Mouse (Mus musculus) lung, embryonic 16.5 days (tissue): Measurements from ENCODE around the gene Exoc6b. TPM values are rescaled to one million over a fixed set of nuclear protein-coding genes. Genes with fewer than 3 reads are reported as not detected.
A peak's percentile ranks its signal among the peaks of the same experiment; 100 is the strongest.

ENCODE experiments used
- ATAC-seq: fragments of 200-750 bp; cut with Nextera tagmentation; 2 replicates; pipeline ENCODE4 v1.8.0; 2017; ENCODE audit warnings: low read depth, mild to moderate bottlenecking, moderate library complexity
- H3K27ac ChIP-seq: fragments of 300-500 bp; sonication (generic); 2 replicates; pipeline ENCODE4 v1.5.1; 2014; ENCODE audit warnings: mild to moderate bottlenecking, control low read depth, low read length
- H3K27me3 ChIP-seq: fragments of 300-500 bp; sonication (generic); 2 replicates; pipeline ENCODE4 v1.6.1; 2014; ENCODE audit warnings: low read depth, low read length, mixed read lengths; ENCODE audit not compliant: control insufficient read depth, insufficient read depth
- H3K36me3 ChIP-seq: fragments of 300-500 bp; sonication (generic); 2 replicates; pipeline ENCODE4 v1.6.1; 2014; ENCODE audit warnings: low read length; ENCODE audit not compliant: control insufficient read depth, insufficient read depth
- H3K4me1 ChIP-seq: fragments of 300-500 bp; sonication (generic); replicated peaks from 2 replicates; pipeline ENCODE4 v1.6.1; 2014; ENCODE audit warnings: low read length, mixed read lengths; ENCODE audit not compliant: control insufficient read depth, insufficient read depth
- H3K4me2 ChIP-seq: fragments of 300-500 bp; sonication (generic); 2 replicates; pipeline ENCODE4 v1.6.1; 2014; ENCODE audit warnings: low read depth, low read length, control low read depth
- H3K4me3 ChIP-seq: fragments of 300-500 bp; sonication (generic); 2 replicates; pipeline ENCODE4 v1.5.1; 2014; ENCODE audit warnings: mild to moderate bottlenecking, low read length, control low read depth
- H3K9ac ChIP-seq: fragments of 300-500 bp; sonication (generic); 2 replicates; pipeline ENCODE4 v1.6.1; 2014; ENCODE audit warnings: low read length, control low read depth
- H3K9me3 ChIP-seq: fragments of 300-500 bp; sonication (generic); 2 replicates; pipeline ENCODE4 v1.6.1; 2016; ENCODE audit warnings: low read length; ENCODE audit not compliant: control insufficient read depth
- WGBS: fragments of 180-500 bp; shearing (Covaris S2); extraction: QIAGEN DNeasy Blood & Tissue Kit; methylation state at CpG from one replicate; pipeline ENCODE4 v1.1.7; 2014; 5-methylcytosine and 5-hydroxymethylcytosine counted together
- polyA plus RNA-seq: library from polyadenylated mRNA; unstranded; fragments of >200 nt; fragmentation: Nextera tagmentation; extraction: Ambion mirVana; gene quantifications from 2 replicates; pipeline ENCODE4 v1.2.1, GENCODE M21; 2015

The Exoc6b gene
- polyA plus RNA-seq, 1 experiment from 2014 or later = 34.0 TPM

DNA sequence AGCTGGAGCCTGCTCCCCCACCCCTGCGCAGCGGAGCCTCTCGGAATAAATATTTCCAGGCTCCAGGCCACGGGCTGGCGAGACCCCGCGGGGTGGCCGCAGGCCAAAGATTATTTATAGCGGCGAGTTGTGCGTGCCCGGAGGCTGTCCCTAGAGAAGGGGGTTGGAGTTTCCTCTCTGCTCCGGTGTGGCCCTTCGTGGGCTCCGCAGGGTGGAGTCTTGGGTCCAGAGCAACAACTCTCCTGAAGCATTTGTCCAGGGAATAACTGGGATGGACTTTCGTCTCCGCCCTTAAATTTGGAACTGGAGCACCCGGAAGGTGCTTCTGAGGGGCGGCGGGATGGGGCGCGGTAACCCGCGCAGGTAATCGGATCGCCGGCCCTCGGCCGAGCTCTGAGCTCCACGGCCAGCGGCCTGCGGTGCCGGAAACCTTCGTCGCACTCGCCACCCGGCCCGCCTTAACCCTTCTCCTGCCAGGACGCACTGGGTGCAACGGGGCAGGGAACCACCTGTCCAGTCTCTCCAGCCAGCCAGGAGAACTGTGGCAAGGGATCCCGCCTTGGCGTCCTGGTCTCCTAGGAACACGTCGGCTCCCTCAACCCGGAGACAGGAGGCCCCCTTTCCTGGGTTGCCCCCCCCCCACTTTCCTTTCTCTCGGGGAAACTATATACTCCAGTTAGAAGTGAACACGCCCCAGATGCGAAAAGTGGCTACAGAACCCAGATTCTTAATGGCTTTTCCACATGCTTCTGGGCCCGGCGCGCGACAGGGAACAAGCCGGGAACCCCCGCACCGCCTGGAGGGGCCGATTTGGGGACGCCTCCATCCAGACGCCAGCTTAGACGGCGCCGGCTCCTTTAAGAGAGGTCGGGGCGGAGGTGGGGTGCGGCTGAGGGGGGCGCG, 484.3 kb downstream of the Exoc6b start:
- H3K4me3 ChIP-seq = peak overlapping the region; percentile 57
- peak; percentile 31 for ATAC-seq
- under 1% methylated on average over 58 of the region's 66 CpGs for WGBS
- H3K4me2 ChIP-seq = peak overlapping the region; percentile 89
- no peaks in the 10 kb centered on the region for H3K9me3 ChIP-seq
- H3K9ac ChIP-seq = peak overlapping the region; percentile 59
- peak overlapping the region; percentile 22; the same call in 1 of the 2 replicates for H3K27ac ChIP-seq
- H3K4me1 ChIP-seq = peaks cover 71% of the 10 kb centered on the region
- peaks cover 92% of the 10 kb centered on the region for H3K27me3 ChIP-seq
- H3K36me3 ChIP-seq = no peaks in the 10 kb centered on the region

DNA sequence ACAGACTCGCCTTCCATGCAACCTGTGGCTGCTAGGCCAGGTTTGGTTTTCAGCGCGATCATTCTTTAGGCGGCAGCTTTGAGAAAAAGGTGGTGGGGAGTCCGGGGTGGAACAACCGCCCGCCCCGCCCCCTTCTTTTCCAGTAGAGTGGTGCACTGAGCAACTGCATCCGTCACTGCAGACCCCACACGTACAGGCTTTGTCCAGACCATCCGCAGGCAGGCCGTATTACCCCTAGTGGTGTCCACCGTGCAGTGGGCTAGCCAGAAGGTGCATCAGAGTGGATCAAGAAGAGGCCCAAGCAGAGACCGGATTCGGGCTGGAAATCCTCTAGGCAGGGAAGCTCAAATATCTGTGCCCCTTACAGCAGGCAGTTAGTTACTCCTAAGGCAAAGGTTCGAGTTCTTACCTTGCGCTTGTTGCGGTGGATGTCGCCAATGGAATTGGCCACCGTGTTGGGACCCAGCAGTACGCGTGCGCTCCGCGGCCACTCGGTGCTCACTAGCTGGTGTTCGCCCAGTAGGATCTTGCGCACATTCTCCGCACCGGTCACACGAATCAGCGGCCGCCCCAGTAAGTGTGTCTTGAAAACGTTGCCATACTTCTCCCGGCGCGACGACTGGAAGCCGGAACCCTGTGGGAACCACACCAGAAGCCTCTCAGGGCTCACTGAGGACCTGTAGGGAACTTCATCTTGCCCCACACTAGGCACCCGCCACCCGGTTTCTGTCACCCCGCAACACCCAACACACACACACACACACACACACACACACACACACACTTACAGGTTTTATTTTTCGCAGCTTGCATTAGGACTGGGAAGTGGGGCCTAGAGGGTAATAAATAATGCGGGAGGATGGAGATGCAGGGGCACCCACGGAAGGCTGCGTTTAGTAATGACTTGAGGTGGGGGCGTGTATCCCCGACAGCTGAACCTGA, 485.2 kb downstream of the Exoc6b start:
- Histone ChIP-seq H3K9ac (peak overlapping the region; percentile 59; the same call in 1 of the 2 replicates), H3K27me3 (peaks cover 86% of the 10 kb centered on the region), H3K4me3 (peak overlapping the region; percentile 57), H3K27ac (peak overlapping the region; percentile 36), H3K4me1 (peaks cover 68% of the 10 kb centered on the region), H3K9me3 (no peaks in the 10 kb centered on the region), H3K4me2 (peak overlapping the region; percentile 89), H3K36me3 (no peaks in the 10 kb centered on the region)
- ATAC-seq = peak; percentile 22; the same call in 1 of the 2 replicates
- WGBS = 2% methylated on average over 48 of the region's 48 CpGs

DNA sequence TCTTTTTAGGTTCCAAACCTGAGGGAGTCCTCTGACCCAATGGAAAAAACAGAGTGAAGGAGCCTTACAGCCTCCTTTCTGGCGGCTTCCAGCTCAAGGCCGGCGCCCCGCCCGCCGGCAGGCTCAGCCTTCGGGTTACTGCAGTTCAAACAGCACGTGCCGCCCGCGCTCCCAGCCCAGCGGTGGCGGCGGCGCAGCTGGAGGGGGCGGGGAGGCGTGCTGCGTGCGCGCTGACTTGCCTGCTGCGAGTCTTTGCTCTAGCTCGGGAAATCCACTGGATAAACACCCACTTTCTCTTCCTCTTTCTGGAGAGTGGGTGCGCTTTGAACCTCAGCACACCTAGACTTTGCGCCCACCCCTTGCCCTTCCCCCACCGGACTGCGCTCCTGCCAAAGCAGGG, 485.9 kb downstream of the Exoc6b start:
- peak overlapping the region; percentile 57 for H3K4me3 ChIP-seq
- H3K27ac ChIP-seq = peak overlapping the region; percentile 36
- peaks cover 67% of the 10 kb centered on the region for H3K4me1 ChIP-seq
- peak; percentile 79 for ATAC-seq
- no peaks in the 10 kb centered on the region for H3K9me3 ChIP-seq
- 0% methylated on average over 26 of the region's 26 CpGs for WGBS
- H3K27me3 ChIP-seq = peaks cover 78% of the 10 kb centered on the region
- H3K4me2 ChIP-seq = peak overlapping the region; percentile 89
- no peaks in the 10 kb centered on the region for H3K36me3 ChIP-seq
- peak overlapping the region; percentile 41; the same call in 1 of the 2 replicates for H3K9ac ChIP-seq

DNA sequence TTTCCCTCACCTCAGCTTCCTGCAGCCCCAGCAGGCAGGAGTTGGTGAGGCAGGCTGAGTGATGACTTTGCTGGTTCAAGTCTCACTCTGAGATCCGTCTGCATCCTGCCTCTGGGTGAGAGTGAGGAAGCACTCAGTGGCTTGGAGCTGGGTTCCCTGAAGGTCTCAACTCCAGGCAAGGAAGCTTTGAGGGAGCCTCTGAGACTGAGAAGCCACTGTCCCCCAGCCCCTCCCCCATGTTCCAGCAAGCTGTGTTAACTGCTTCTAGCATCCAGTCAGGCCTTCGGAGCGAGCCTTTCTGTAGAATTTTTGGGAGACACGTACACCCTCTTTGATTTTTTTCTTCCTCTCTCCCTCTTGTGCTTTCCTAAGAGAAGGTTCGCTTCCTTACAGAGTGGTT, 486.5 kb downstream of the Exoc6b start:
- WGBS = 38% methylated on average over 5 of the region's 5 CpGs
- Histone ChIP-seq H3K4me2 (peak overlapping the region; percentile 89; the same call in 1 of the 2 replicates), H3K9me3 (no peaks in the 10 kb centered on the region), H3K27me3 (peaks cover 75% of the 10 kb centered on the region), H3K27ac (no peak overlapping the region), H3K36me3 (no peaks in the 10 kb centered on the region), H3K9ac (peak overlapping the region; percentile 35; the same call in 1 of the 2 replicates), H3K4me3 (no peak overlapping the region; the same call in 1 of the 2 replicates), H3K4me1 (peaks cover 61% of the 10 kb centered on the region)
- ATAC-seq = no peak

DNA sequence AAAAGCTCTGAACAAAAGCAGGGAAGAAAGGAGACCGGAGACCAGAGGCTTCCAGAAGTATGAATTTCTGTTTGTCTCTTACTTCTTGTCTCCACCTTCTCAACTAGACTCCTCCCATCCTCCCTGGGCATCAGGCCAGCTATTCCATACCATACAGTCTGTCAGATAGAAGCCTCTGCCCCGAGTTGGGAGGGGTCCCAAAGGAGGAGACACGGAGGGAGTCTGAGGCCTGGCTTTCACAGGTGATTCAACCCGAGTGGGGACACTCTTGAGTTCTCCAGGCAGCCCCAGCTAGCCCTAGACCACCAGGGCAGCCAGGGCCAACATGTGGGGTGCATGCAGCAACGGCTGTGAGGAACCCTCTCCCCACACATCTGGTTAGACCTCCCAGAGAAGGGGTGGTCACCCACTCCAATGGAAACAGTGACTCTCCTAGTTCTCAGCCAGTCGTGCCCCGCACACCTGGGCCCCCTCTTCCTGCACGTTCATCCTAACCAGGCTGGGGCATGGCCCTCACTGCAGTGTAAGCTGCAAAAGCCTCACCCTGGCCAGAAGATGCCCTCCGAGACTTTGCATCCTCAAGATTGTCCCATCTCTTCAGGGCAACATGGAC, 487.4 kb downstream of the Exoc6b start:
- Histone ChIP-seq H3K36me3 (no peaks in the 10 kb centered on the region), H3K27ac (no peak overlapping the region), H3K4me2 (no peak overlapping the region), H3K27me3 (peaks cover 66% of the 10 kb centered on the region), H3K9me3 (no peaks in the 10 kb centered on the region), H3K4me1 (peaks cover 53% of the 10 kb centered on the region), H3K9ac (no peak overlapping the region), H3K4me3 (no peak overlapping the region)
- 46% methylated on average over 9 of the region's 9 CpGs for WGBS
- no peak for ATAC-seq

DNA sequence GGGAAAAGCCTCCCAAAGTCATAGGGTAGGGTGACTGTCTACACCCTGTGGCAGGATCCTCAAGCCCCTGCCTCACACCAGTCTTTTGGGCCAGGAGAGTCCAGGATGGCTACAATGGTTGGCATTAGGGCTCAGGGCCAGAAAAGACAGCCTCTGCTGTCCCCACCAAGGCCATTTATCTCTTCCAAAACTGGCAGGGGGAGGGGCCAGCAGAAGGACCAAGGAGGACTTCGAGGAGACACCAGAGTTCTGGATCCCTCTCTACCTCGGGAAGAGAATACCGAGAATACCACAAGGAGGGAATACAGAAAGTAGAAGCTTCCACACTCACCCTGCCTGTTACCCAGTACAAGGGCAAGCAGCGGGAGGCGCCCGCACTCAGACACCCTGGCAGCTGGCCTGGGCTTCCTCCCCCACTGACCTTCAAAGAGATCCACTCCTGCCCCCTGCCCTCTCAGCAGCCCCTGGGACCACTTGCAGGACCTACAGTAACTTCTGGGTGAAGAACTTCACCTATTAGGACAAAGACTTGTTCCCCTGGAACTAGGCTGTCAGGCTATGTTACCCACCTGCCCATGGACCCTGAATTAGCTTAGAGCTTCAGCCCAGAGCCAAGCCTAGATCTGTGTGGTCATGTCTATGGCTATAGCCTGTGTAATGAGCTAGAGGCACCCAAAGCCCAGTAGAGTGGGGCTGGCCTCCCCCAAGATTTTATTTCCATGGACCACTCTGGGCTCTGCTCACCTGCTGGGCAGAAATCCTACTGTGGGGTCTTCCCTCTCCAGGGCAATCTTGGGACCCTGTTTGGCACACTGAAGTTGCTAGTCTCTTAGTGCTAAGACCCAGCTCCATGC, 488.1 kb downstream of the Exoc6b start:
- WGBS = 62% methylated on average over 6 of the region's 6 CpGs
- no peaks in the 10 kb centered on the region for H3K36me3 ChIP-seq
- H3K27me3 ChIP-seq = peaks cover 59% of the 10 kb centered on the region
- ATAC-seq = no peak
- no peak overlapping the region for H3K9ac ChIP-seq
- no peaks in the 10 kb centered on the region for H3K9me3 ChIP-seq
- H3K4me3 ChIP-seq = no peak overlapping the region
- no peak overlapping the region for H3K27ac ChIP-seq
- peaks cover 46% of the 10 kb centered on the region for H3K4me1 ChIP-seq
- H3K4me2 ChIP-seq = no peak overlapping the region

DNA sequence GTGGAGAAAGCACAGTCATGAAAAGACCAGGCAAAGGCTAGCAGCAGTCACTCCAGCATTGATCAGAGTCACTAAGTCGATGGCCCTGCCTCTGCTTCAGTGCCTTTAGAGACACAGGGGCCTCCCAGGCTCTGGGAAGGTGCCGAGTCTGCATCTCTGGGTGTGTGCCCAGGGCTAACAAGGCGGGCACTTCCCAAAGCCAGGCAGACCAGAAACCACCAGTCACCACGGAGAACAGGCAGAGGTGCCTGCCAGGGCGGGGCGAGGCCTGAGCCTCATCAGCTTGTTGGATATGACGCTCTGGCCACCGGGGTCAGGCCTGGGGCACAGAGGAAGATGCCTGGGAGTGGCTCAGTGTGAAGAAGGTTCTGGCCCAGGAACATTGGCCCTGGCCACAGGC, 489.8 kb downstream of the Exoc6b start:
- Histone ChIP-seq H3K9me3 (no peaks in the 10 kb centered on the region), H3K4me3 (no peak overlapping the region), H3K36me3 (no peaks in the 10 kb centered on the region), H3K4me1 (peaks cover 29% of the 10 kb centered on the region), H3K4me2 (no peak overlapping the region), H3K9ac (no peak overlapping the region), H3K27me3 (peaks cover 42% of the 10 kb centered on the region), H3K27ac (no peak overlapping the region)
- 66% methylated on average over 8 of the region's 8 CpGs for WGBS
- no peak for ATAC-seq

DNA sequence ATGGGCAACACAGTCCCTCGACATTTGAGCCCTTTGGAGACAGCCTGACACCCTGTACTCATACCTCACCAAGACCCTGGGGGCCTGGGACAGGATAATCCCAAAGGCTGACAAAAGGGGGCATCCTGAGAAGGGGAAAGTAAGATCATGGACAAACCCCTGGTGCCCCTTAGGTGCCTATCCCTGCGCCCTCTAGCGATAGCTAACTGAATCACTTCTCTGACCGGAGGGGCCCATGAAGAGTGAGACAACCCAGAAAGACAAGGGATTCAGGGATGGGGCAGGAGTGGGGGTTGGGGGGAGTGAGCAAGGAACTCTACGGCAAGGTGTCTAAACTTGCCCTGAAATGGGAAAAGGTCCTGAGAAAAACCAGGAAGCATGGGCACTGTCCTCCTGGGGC, 490.4 kb downstream of the Exoc6b start:
- H3K4me3 ChIP-seq = no peak overlapping the region
- H3K36me3 ChIP-seq = no peaks in the 10 kb centered on the region
- H3K4me2 ChIP-seq = no peak overlapping the region
- H3K9ac ChIP-seq = no peak overlapping the region
- no peaks in the 10 kb centered on the region for H3K9me3 ChIP-seq
- peaks cover 23% of the 10 kb centered on the region for H3K4me1 ChIP-seq
- 16% methylated on average over 5 of the region's 5 CpGs for WGBS
- no peak for ATAC-seq
- no peak overlapping the region for H3K27ac ChIP-seq
- H3K27me3 ChIP-seq = peaks cover 36% of the 10 kb centered on the region
